Mouse (Mus musculus) liver, embryonic 15.5 days (tissue): ENCODE measurements around the gene Slc22a23. TPM values are rescaled to one million over a fixed set of nuclear protein-coding genes. Genes with fewer than 3 reads are reported as not detected.

Source experiments
- ATAC-seq: fragments of 200-750 bp; cut with Nextera tagmentation; 2 replicates; pipeline ENCODE4 v1.8.0; 2017; ENCODE audit warnings: moderate number of reproducible peaks, mild to moderate bottlenecking, moderate library complexity; ENCODE audit not compliant: insufficient read depth
- H3K27ac ChIP-seq: fragments of 300-500 bp; sonication (generic); replicated peaks from 2 replicates; pipeline ENCODE4 v1.5.1; 2015; ENCODE audit warnings: mild to moderate bottlenecking, inconsistent platforms
- H3K27me3 ChIP-seq: fragments of 300-500 bp; sonication (generic); 2 replicates; pipeline ENCODE4 v1.6.1; 2015; ENCODE audit warnings: mild to moderate bottlenecking, inconsistent platforms
- H3K36me3 ChIP-seq: fragments of 300-500 bp; sonication (generic); replicated peaks from 2 replicates; pipeline ENCODE4 v1.6.1; 2015; ENCODE audit warnings: moderate library complexity, mild to moderate bottlenecking, inconsistent platforms
- H3K4me1 ChIP-seq: fragments of 300-500 bp; sonication (generic); replicated peaks from 2 replicates; pipeline ENCODE4 v1.6.1; 2015; ENCODE audit warnings: inconsistent platforms
- H3K4me2 ChIP-seq: fragments of 300-500 bp; sonication (generic); 2 replicates; pipeline ENCODE4 v1.6.1; 2015; ENCODE audit warnings: moderate library complexity, mild to moderate bottlenecking, inconsistent platforms
- H3K4me3 ChIP-seq: fragments of 300-500 bp; sonication (generic); replicated peaks from 2 replicates; pipeline ENCODE4 v1.5.1; 2015; ENCODE audit warnings: mild to moderate bottlenecking, inconsistent platforms
- H3K9ac ChIP-seq: fragments of 300-500 bp; sonication (generic); 2 replicates; pipeline ENCODE4 v1.6.1; 2015; ENCODE audit warnings: moderate library complexity, mild to moderate bottlenecking, inconsistent platforms
- H3K9me3 ChIP-seq: fragments of 300-500 bp; sonication (generic); replicated peaks from 2 replicates; pipeline ENCODE4 v1.6.1; 2016; ENCODE audit warnings: inconsistent platforms
- whole genome bisulfite sequencing: fragments of 180-500 bp; shearing (Covaris S2); methylation state at CpG from one replicate; pipeline ENCODE4 v1.1.7; 2015; ENCODE audit warnings: mixed read lengths; ENCODE audit not compliant: insufficient replicate concordance; 5-methylcytosine and 5-hydroxymethylcytosine counted together
- polyA plus RNA-seq: library from polyadenylated mRNA; unstranded; fragments of >200 nt; fragmentation: Nextera tagmentation; extraction: Ambion mirVana; gene quantifications from 2 replicates; pipeline ENCODE4 v1.2.1, GENCODE M21; 2015

The Slc22a23 gene
- polyA plus RNA-seq, 1 experiment from 2014 or later: 7.4 TPM

GRCm38 (mm10) chr13:34248107-34248506, 96.9 kb downstream of the Slc22a23 start:
- Histone ChIP-seq H3K4me2 (no peak overlapping the region), H3K27me3 (no peaks in the 10 kb centered on the region), H3K36me3 (peaks cover 54% of the 10 kb centered on the region), H3K4me3 (no peak overlapping the region), H3K9me3 (no peaks in the 10 kb centered on the region), H3K27ac (no peak overlapping the region), H3K9ac (no peak overlapping the region), H3K4me1 (peaks cover 13% of the 10 kb centered on the region)
- no peak for ATAC-seq
- 79% methylated on average over 6 of the region's 6 CpGs for WGBS

- H3K4me3 ChIP-seq: no peak overlapping the region
- no peaks in the 10 kb centered on the region for H3K27me3 ChIP-seq
- H3K9me3 ChIP-seq: no peaks in the 10 kb centered on the region
- no peak overlapping the region for H3K4me2 ChIP-seq
- H3K4me1 ChIP-seq: peaks cover 13% of the 10 kb centered on the region; the same call in 1 of the 2 replicates
- no peak for ATAC-seq
- WGBS: 58% methylated on average over 3 of the region's 3 CpGs
- H3K36me3 ChIP-seq: peaks cover 44% of the 10 kb centered on the region
- no peak overlapping the region for H3K9ac ChIP-seq
- H3K27ac ChIP-seq: no peak overlapping the region
Observed at GRCm38 (mm10) chr13:34246821-34247220, 98.2 kb downstream of the Slc22a23 start.

- Histone ChIP-seq H3K4me2 (no peak overlapping the region), H3K4me1 (peaks cover 19% of the 10 kb centered on the region; the same call in 1 of the 2 replicates), H3K9ac (no peak overlapping the region), H3K9me3 (no peaks in the 10 kb centered on the region), H3K36me3 (peaks cover 43% of the 10 kb centered on the region; the same call in 1 of the 2 replicates), H3K4me3 (no peak overlapping the region), H3K27me3 (no peaks in the 10 kb centered on the region), H3K27ac (no peak overlapping the region)
- no peak for ATAC-seq
- 90% methylated on average over 6 of the region's 6 CpGs for WGBS
Observed at GRCm38 (mm10) chr13:34245216-34245615, 99.8 kb downstream of the Slc22a23 start.

GRCm38 (mm10) chr13:34244186-34244585, 100.8 kb downstream of the Slc22a23 start:
- Histone ChIP-seq H3K27ac (no peak overlapping the region), H3K4me3 (no peak overlapping the region), H3K9me3 (no peaks in the 10 kb centered on the region), H3K36me3 (peaks cover 40% of the 10 kb centered on the region; the same call in 1 of the 2 replicates), H3K4me1 (peaks cover 19% of the 10 kb centered on the region; the same call in 1 of the 2 replicates), H3K4me2 (no peak overlapping the region), H3K27me3 (no peaks in the 10 kb centered on the region), H3K9ac (no peak overlapping the region)
- no peak for ATAC-seq
- WGBS: 77% methylated on average over 1 of the region's 1 CpGs

GRCm38 (mm10) chr13:34242211-34242610, 102.8 kb downstream of the Slc22a23 start:
- 59% methylated on average over 3 of the region's 3 CpGs for WGBS
- H3K27me3 ChIP-seq: no peaks in the 10 kb centered on the region
- no peak overlapping the region for H3K27ac ChIP-seq
- H3K36me3 ChIP-seq: peaks cover 36% of the 10 kb centered on the region; the same call in 1 of the 2 replicates
- H3K4me1 ChIP-seq: peaks cover 30% of the 10 kb centered on the region; the same call in 1 of the 2 replicates
- H3K4me2 ChIP-seq: no peak overlapping the region
- H3K9ac ChIP-seq: no peak overlapping the region
- ATAC-seq: no peak
- no peaks in the 10 kb centered on the region for H3K9me3 ChIP-seq
- H3K4me3 ChIP-seq: no peak overlapping the region

GRCm38 (mm10) chr13:34240087-34240428, 104.9 kb downstream of the Slc22a23 start:
- Histone ChIP-seq H3K9me3 (no peaks in the 10 kb centered on the region), H3K27ac (peak overlapping the region; percentile 2; the same call in 1 of the 2 replicates), H3K4me2 (no peak overlapping the region), H3K4me1 (peaks cover 25% of the 10 kb centered on the region; the same call in 1 of the 2 replicates), H3K9ac (no peak overlapping the region), H3K36me3 (peaks cover 29% of the 10 kb centered on the region; the same call in 1 of the 2 replicates), H3K27me3 (no peaks in the 10 kb centered on the region), H3K4me3 (no peak overlapping the region)
- 81% methylated on average over 3 of the region's 3 CpGs for WGBS
- ATAC-seq: no peak

GRCm38 (mm10) chr13:34239371-34240086, 105.5 kb downstream of the Slc22a23 start:
- H3K9ac ChIP-seq: no peak overlapping the region
- WGBS: 69% methylated on average over 11 of the region's 11 CpGs
- H3K4me3 ChIP-seq: no peak overlapping the region
- 0 out of 2 replicates have a peak overlapping the region, but pooled peaks have one; percentile 1 for H3K4me2 ChIP-seq
- H3K4me1 ChIP-seq: peaks cover 25% of the 10 kb centered on the region; the same call in 1 of the 2 replicates
- H3K27ac ChIP-seq: peak overlapping the region; percentile 49
- H3K9me3 ChIP-seq: no peaks in the 10 kb centered on the region
- H3K36me3 ChIP-seq: peaks cover 29% of the 10 kb centered on the region; the same call in 1 of the 2 replicates
- no peaks in the 10 kb centered on the region for H3K27me3 ChIP-seq
- peak; percentile 40; the same call in 1 of the 2 replicates for ATAC-seq

- no peak overlapping the region for H3K4me2 ChIP-seq
- 59% methylated on average over 14 of the region's 14 CpGs for WGBS
- H3K4me3 ChIP-seq: no peak overlapping the region
- H3K36me3 ChIP-seq: peaks cover 33% of the 10 kb centered on the region
- ATAC-seq: no peak
- peak overlapping the region; percentile 49; the same call in 1 of the 2 replicates for H3K27ac ChIP-seq
- no peaks in the 10 kb centered on the region for H3K9me3 ChIP-seq
- H3K27me3 ChIP-seq: no peaks in the 10 kb centered on the region
- H3K9ac ChIP-seq: no peak overlapping the region
- H3K4me1 ChIP-seq: peaks cover 28% of the 10 kb centered on the region; the same call in 1 of the 2 replicates
Observed at GRCm38 (mm10) chr13:34238646-34239290, 106.2 kb downstream of the Slc22a23 start.

- Histone ChIP-seq H3K9ac (no peak overlapping the region), H3K4me1 (peaks cover 27% of the 10 kb centered on the region), H3K4me2 (no peak overlapping the region), H3K9me3 (no peaks in the 10 kb centered on the region), H3K36me3 (peaks cover 26% of the 10 kb centered on the region), H3K27ac (no peak overlapping the region), H3K27me3 (no peaks in the 10 kb centered on the region), H3K4me3 (no peak overlapping the region)
- WGBS: 93% methylated on average over 6 of the region's 6 CpGs
- no peak for ATAC-seq
Observed at GRCm38 (mm10) chr13:34235056-34235455, 109.9 kb downstream of the Slc22a23 start.

- Histone ChIP-seq H3K4me2 (no peak overlapping the region), H3K27ac (no peak overlapping the region), H3K9ac (no peak overlapping the region), H3K36me3 (peaks cover 24% of the 10 kb centered on the region), H3K27me3 (no peaks in the 10 kb centered on the region), H3K4me3 (no peak overlapping the region), H3K4me1 (peaks cover 29% of the 10 kb centered on the region), H3K9me3 (no peaks in the 10 kb centered on the region)
- WGBS: 77% methylated on average over 5 of the region's 5 CpGs
- no peak for ATAC-seq
Observed at GRCm38 (mm10) chr13:34234439-34234838, 110.5 kb downstream of the Slc22a23 start.

GRCm38 (mm10) chr13:34232992-34233391, 112.0 kb downstream of the Slc22a23 start:
- 71% methylated on average over 6 of the region's 6 CpGs for WGBS
- H3K4me2 ChIP-seq: no peak overlapping the region
- peaks cover 28% of the 10 kb centered on the region for H3K36me3 ChIP-seq
- H3K27ac ChIP-seq: no peak overlapping the region
- no peak for ATAC-seq
- H3K4me3 ChIP-seq: no peak overlapping the region
- H3K9me3 ChIP-seq: no peaks in the 10 kb centered on the region
- H3K4me1 ChIP-seq: peaks cover 31% of the 10 kb centered on the region
- no peaks in the 10 kb centered on the region for H3K27me3 ChIP-seq
- no peak overlapping the region for H3K9ac ChIP-seq
